8 mouse cellular contexts compared by ENCODE assay signal in the genomic region with DNA sequence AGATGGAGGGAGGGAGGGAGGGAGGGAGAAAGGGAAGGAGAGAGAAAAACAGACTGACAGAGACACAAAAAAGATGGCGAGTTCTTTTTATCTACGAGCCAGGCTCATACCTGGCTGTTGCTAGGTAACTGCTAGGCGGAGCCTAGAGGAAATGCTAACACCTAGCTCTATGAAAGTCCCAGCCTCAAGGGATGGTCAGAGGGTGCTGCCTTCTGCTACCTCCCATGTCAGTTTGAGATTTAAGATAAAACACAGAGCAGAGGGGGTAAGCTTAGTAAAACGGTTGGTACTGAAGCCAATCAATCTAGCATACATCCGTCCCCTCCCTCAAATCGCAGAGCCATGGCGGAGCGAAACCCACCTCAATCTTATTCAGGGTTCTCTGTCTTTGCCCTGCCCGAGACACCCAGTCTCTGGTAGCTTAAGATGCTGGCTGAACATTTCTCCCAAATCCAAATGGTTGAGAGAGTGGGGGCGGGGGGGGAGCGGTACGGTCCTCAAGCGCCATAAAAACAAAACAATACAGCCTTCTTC. TPM values are rescaled to one million over a fixed set of nuclear protein-coding genes. Genes with fewer than 3 reads are reported as not detected.
DNase-seq lines count a peak whose midpoint lies in the region; ATAC-seq and TF ChIP-seq lines count a peak whose summit lies in the region.

No protein-coding gene starts in this region.

- H3K36me3 ChIP-seq in limb, embryonic 15.5 days, result no peaks in the 10 kb centered on the region
- no peaks in the 10 kb centered on the region for H3K36me3 ChIP-seq in neural tube, embryonic 13.5 days

- H3K9me3 ChIP-seq in limb, embryonic 15.5 days, result no peaks in the 10 kb centered on the region
- H3K9me3 ChIP-seq in neural tube, embryonic 13.5 days, result no peaks in the 10 kb centered on the region

- no peaks in the 10 kb centered on the region for H3K27me3 ChIP-seq in limb, embryonic 15.5 days
- no peaks in the 10 kb centered on the region for H3K27me3 ChIP-seq in neural tube, embryonic 13.5 days

- no peak for ATAC-seq in limb, embryonic 15.5 days (ENCODE audit: insufficient number of reproducible peaks, low FRiP score, low TSS enrichment, low read depth)
- peak; percentile 49 for ATAC-seq in neural tube, embryonic 13.5 days (ENCODE audit: low read depth)

- TF ChIP-seq POLR2A in embryonic fibroblast, embryonic 13.5 days (IDR thresholded peaks at IDR 0.05; ENCODE audit: low read depth, low read length), result no peak

- 5% methylated on average over 13 of the region's 13 CpGs for WGBS in limb, embryonic 15.5 days
- WGBS in neural tube, embryonic 13.5 days, result 2% methylated on average over 13 of the region's 13 CpGs

- H3K4me1 ChIP-seq in embryonic fibroblast, embryonic 13.5 days (ENCODE audit: control insufficient read depth, insufficient read depth, low read length), result no peaks in the 10 kb centered on the region
- H3K4me1 ChIP-seq in limb, embryonic 15.5 days, result peaks cover 52% of the 10 kb centered on the region
- peaks cover 49% of the 10 kb centered on the region for H3K4me1 ChIP-seq in neural tube, embryonic 13.5 days (replicated peaks)

- peak overlapping the region; percentile 17; the same call in 1 of the 2 replicates for H3K9ac ChIP-seq in limb, embryonic 15.5 days
- peak overlapping the region; percentile 85 for H3K9ac ChIP-seq in neural tube, embryonic 13.5 days

- peak overlapping the region; percentile 72 for H3K27ac ChIP-seq in left cerebral cortex, adult 2 months
- H3K27ac ChIP-seq in embryonic fibroblast, embryonic 13.5 days (ENCODE audit: insufficient read depth, low read length), result no peak overlapping the region
- H3K27ac ChIP-seq in limb, embryonic 15.5 days, result peak overlapping the region; percentile 63
- H3K27ac ChIP-seq in neural tube, embryonic 13.5 days (replicated peaks), result peak overlapping the region; percentile 98

- peak overlapping the region; percentile 48 for H3K4me3 ChIP-seq in left cerebral cortex, adult 2 months
- peak overlapping the region; percentile 42 for H3K4me3 ChIP-seq in embryonic fibroblast, embryonic 13.5 days (ENCODE audit: insufficient read depth, low read length)
- peak overlapping the region; percentile 48 for H3K4me3 ChIP-seq in limb, embryonic 15.5 days
- H3K4me3 ChIP-seq in neural tube, embryonic 13.5 days, result peak overlapping the region; percentile 51

- intact Hi-C loops in left cerebral cortex, adult 2 months (cut with DNase I), result no loop called here
- intact Hi-C loops in left cerebral cortex, postnatal 4 days (cut with DNase I), result no loop called here

- DNase-seq in left cerebral cortex, adult 2 months (ENCODE audit: extremely low spot score in 1 of 2, low spot score in 2 of 2), result no peak
- DNase-seq in left cerebral cortex, postnatal 4 days, result no peak
- no peak for DNase-seq in frontal cortex, postnatal 14 days (ENCODE audit: low spot score in 2 of 2)
- no peak for DNase-seq in T-cell, adult 2 months (ENCODE audit: low spot score)
- no peak for DNase-seq in spleen, adult 18-20 months

- TF ChIP-seq CTCF in left cerebral cortex, adult 2 months (IDR thresholded peaks at IDR 0.05), result no peak
- TF ChIP-seq CTCF in embryonic fibroblast, embryonic 13.5 days (IDR thresholded peaks at IDR 0.05; ENCODE audit: borderline replicate concordance, insufficient read depth, low read length), result no peak

- H3K4me2 ChIP-seq in limb, embryonic 15.5 days, result peak overlapping the region; percentile 96
- H3K4me2 ChIP-seq in neural tube, embryonic 13.5 days, result peak overlapping the region; percentile 76

RNA-seq across cellular contexts. Expression of a gene that starts 27.0 kb away (rescaled TPM):
- total RNA-seq in left cerebral cortex, adult 2 months (2021), result 10 to 100 TPM; 21.3 to 22.4 TPM
- 10 to 100 TPM; 42.3 to 45.5 TPM for total RNA-seq in left cerebral cortex, postnatal 4 days (2021)
- polyA plus RNA-seq in embryonic fibroblast, embryonic 13.5 days (2011; ENCODE audit: insufficient read length, low read depth, missing spikeins), result 135 and 188 TPM in 2 replicates
- 60.7 and 61.5 TPM in 2 replicates for polyA plus RNA-seq in limb, embryonic 15.5 days (2015; fragmentation: Nextera tagmentation; extraction: Ambion mirVana)
- polyA plus RNA-seq in neural tube, embryonic 13.5 days (2015; fragmentation: Nextera tagmentation; extraction: Ambion mirVana), result 59.3 and 69.6 TPM in 2 replicates
